ENCODE assay signal across 22 mouse cellular contexts in the genomic region with DNA sequence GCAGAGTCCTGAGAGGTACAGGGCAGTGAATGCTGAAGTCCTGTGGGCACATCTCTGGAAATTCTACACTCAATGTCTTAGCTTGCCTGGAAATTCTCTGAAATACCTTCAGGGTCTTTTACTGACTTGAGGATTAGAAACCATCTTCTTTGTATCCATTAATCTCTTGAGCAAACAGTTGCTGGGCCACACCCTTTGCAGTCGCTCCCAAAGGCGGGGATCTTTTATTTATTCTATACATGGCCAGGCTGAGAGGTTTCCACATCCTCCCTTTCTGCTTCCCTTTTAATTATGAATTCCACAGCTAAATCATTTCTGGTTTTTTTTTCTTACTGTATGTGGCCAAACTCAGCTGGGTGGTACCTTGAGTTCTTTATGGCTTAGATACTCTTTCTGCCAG. TPM values are rescaled to one million over a fixed set of nuclear protein-coding genes. Genes with fewer than 3 reads are reported as not detected.
DNase-seq lines count a peak whose midpoint lies in the region; ATAC-seq and TF ChIP-seq lines count a peak whose summit lies in the region.
"Had no signal": no experiment of that assay in that cellular context is flagged by ENCODE, and none has a peak within 500 bp of the region (broad histone marks: within the 10 kb centered on the region; RNA-seq: fewer than 3 reads in every experiment).

No protein-coding gene starts in this region.

- H3K9ac ChIP-seq in embryonic facial prominence, embryonic 14.5 days (ENCODE audit: low read depth, low read length) = no peak overlapping the region
- H3K9ac ChIP-seq in embryonic facial prominence, embryonic 15.5 days = no peak overlapping the region
- H3K9ac ChIP-seq in stomach, postnatal 0 days (ENCODE audit: low read length) = no peak overlapping the region
- H3K9ac ChIP-seq: forebrain, embryonic 13.5 days; heart, embryonic 12.5 days; hindbrain, embryonic 12.5 days had no signal

- intact Hi-C loops in heart, postnatal 36 days (cut with DNase I) = no loop called here

- TF ChIP-seq EP300 in stomach, postnatal 0 days (optimal IDR thresholded peaks at IDR 0.05) = no peak

- H3K4me2 ChIP-seq in embryonic facial prominence, embryonic 14.5 days (ENCODE audit: low read depth, low read length) = no peak overlapping the region
- H3K4me2 ChIP-seq in embryonic facial prominence, embryonic 15.5 days (replicated peaks) = no peak overlapping the region
- no peak overlapping the region for H3K4me2 ChIP-seq in stomach, postnatal 0 days (replicated peaks; ENCODE audit: low read depth)
- H3K4me2 ChIP-seq: forebrain, embryonic 13.5 days; heart, embryonic 12.5 days; hindbrain, embryonic 12.5 days had no signal

- DNase-seq in heart, embryonic 10.5 days (ENCODE audit: low spot score) = peak; percentile 7
- DNase-seq in heart, postnatal 36 days = no peak
- peak; percentile 56 for DNase-seq in embryonic facial prominence, embryonic 14.5 days (ENCODE audit: low spot score)
- peak; percentile 12 for DNase-seq in stomach, postnatal 0 days (ENCODE audit: low spot score)
- DNase-seq in kidney, postnatal 25 days = no peak
- DNase-seq: adrenal gland, adult 2 months; adrenal gland, postnatal 25 days; cerebellum, adult 18-20 months; cerebellum, adult 9-11 months; cerebellum, postnatal 36 days; gastrocnemius, postnatal 10 days; heart, adult 2 months; heart, postnatal 4 days had no signal

- H3K9me3 ChIP-seq in heart, embryonic 10.5 days = no peaks in the 10 kb centered on the region
- H3K9me3 ChIP-seq in embryonic facial prominence, embryonic 14.5 days (ENCODE audit: control insufficient read depth, low read length) = no peaks in the 10 kb centered on the region
- H3K9me3 ChIP-seq in embryonic facial prominence, embryonic 15.5 days (replicated peaks) = no peaks in the 10 kb centered on the region
- H3K9me3 ChIP-seq in stomach, postnatal 0 days (ENCODE audit: control insufficient read depth, low read length) = no peaks in the 10 kb centered on the region
- H3K9me3 ChIP-seq: forebrain, embryonic 13.5 days; heart, embryonic 12.5 days; hindbrain, embryonic 12.5 days had no signal

- no peak overlapping the region for H3K27ac ChIP-seq in heart, embryonic 10.5 days
- H3K27ac ChIP-seq in embryonic facial prominence, embryonic 14.5 days (replicated peaks; ENCODE audit: low read depth, low read length) = peak overlapping the region; percentile 58
- H3K27ac ChIP-seq in embryonic facial prominence, embryonic 15.5 days (replicated peaks) = peak overlapping the region; percentile 22; the same call in 1 of the 2 replicates
- H3K27ac ChIP-seq in stomach, postnatal 0 days (replicated peaks) = peak overlapping the region; percentile 70
- H3K27ac ChIP-seq: forebrain, embryonic 13.5 days; heart, adult 2 months; hindbrain, embryonic 12.5 days had no signal

- 79% methylated on average over 2 of the region's 2 CpGs for WGBS in heart, embryonic 10.5 days
- 60% methylated on average over 2 of the region's 2 CpGs for WGBS in embryonic facial prominence, embryonic 14.5 days
- 41% methylated on average over 2 of the region's 2 CpGs for WGBS in embryonic facial prominence, embryonic 15.5 days
- 11% methylated on average over 2 of the region's 2 CpGs for WGBS in stomach, postnatal 0 days

- H3K4me1 ChIP-seq in heart, embryonic 10.5 days = no peaks in the 10 kb centered on the region
- H3K4me1 ChIP-seq in embryonic facial prominence, embryonic 14.5 days (ENCODE audit: control insufficient read depth, insufficient read depth, low read length) = no peaks in the 10 kb centered on the region; the same call in 1 of the 2 replicates
- H3K4me1 ChIP-seq in embryonic facial prominence, embryonic 15.5 days = peaks cover 11% of the 10 kb centered on the region; the same call in 1 of the 2 replicates
- no peaks in the 10 kb centered on the region; the same call in 1 of the 2 replicates for H3K4me1 ChIP-seq in stomach, postnatal 0 days (replicated peaks; ENCODE audit: control insufficient read depth, insufficient read depth)
- H3K4me1 ChIP-seq: forebrain, embryonic 13.5 days; hindbrain, embryonic 12.5 days had no signal

- TF ChIP-seq CTCF in stomach, postnatal 0 days (IDR thresholded peaks at IDR 0.05; ENCODE audit: low read depth) = no peak

- H3K4me3 ChIP-seq in heart, embryonic 10.5 days = no peak overlapping the region
- H3K4me3 ChIP-seq in embryonic facial prominence, embryonic 14.5 days (ENCODE audit: low read depth, low read length) = no peak overlapping the region
- no peak overlapping the region for H3K4me3 ChIP-seq in embryonic facial prominence, embryonic 15.5 days (replicated peaks)
- H3K4me3 ChIP-seq in stomach, postnatal 0 days (ENCODE audit: low read depth, low read length) = no peak overlapping the region
- H3K4me3 ChIP-seq: forebrain, embryonic 13.5 days; heart, adult 2 months; heart, embryonic 12.5 days; hindbrain, embryonic 12.5 days had no signal

- no peaks in the 10 kb centered on the region for H3K36me3 ChIP-seq in heart, embryonic 10.5 days
- H3K36me3 ChIP-seq in embryonic facial prominence, embryonic 14.5 days (ENCODE audit: control insufficient read depth, insufficient read depth, low read length) = no peaks in the 10 kb centered on the region
- H3K36me3 ChIP-seq in embryonic facial prominence, embryonic 15.5 days = no peaks in the 10 kb centered on the region
- H3K36me3 ChIP-seq in stomach, postnatal 0 days (ENCODE audit: control insufficient read depth, insufficient read depth, low read length) = no peaks in the 10 kb centered on the region
- H3K36me3 ChIP-seq: heart, embryonic 12.5 days; hindbrain, embryonic 12.5 days had no signal

- peak; percentile 63 for ATAC-seq in embryonic facial prominence, embryonic 14.5 days (ENCODE audit: low read depth)
- ATAC-seq in embryonic facial prominence, embryonic 15.5 days (ENCODE audit: insufficient number of reproducible peaks, low FRiP score, low TSS enrichment, low read depth) = no peak
- peak; percentile 56; the same call in 1 of the 2 replicates for ATAC-seq in stomach, postnatal 0 days (ENCODE audit: low FRiP score, low TSS enrichment)
- ATAC-seq: forebrain, embryonic 13.5 days; hindbrain, embryonic 16.5 days; inflammation-experienced regulatory T-cells, adult 6 months had no signal

- H3K27me3 ChIP-seq in heart, embryonic 10.5 days (ENCODE audit: insufficient read depth, poor library complexity, severe bottlenecking) = no peaks in the 10 kb centered on the region
- H3K27me3 ChIP-seq in embryonic facial prominence, embryonic 14.5 days (replicated peaks; ENCODE audit: control insufficient read depth, insufficient read depth, low read length) = no peaks in the 10 kb centered on the region
- no peaks in the 10 kb centered on the region for H3K27me3 ChIP-seq in embryonic facial prominence, embryonic 15.5 days
- no peaks in the 10 kb centered on the region for H3K27me3 ChIP-seq in stomach, postnatal 0 days (ENCODE audit: control insufficient read depth, insufficient read depth, low read length)
- H3K27me3 ChIP-seq: forebrain, embryonic 13.5 days; heart, embryonic 12.5 days; hindbrain, embryonic 12.5 days had no signal

RNA-seq across cellular contexts. Expression of a gene that starts 37.4 kb away (rescaled TPM):
- not detected in 2 replicates for polyA plus RNA-seq in heart, embryonic 10.5 days (2016; fragmentation: Nextera tagmentation; extraction: Ambion mirVana)
- not detected for total RNA-seq in heart, postnatal 36 days (2021)
- not detected in 2 replicates for polyA plus RNA-seq in embryonic facial prominence, embryonic 14.5 days (2014; fragmentation: Nextera tagmentation; extraction: Ambion mirVana)
- not detected in 2 replicates for polyA plus RNA-seq in embryonic facial prominence, embryonic 15.5 days (2015; fragmentation: Nextera tagmentation; extraction: Ambion mirVana)
- polyA plus RNA-seq in stomach, postnatal 0 days (2015; fragmentation: Nextera tagmentation; extraction: Ambion mirVana) = not detected in 2 replicates
- total RNA-seq: adrenal gland, adult 2 months; adrenal gland, postnatal 25 days; ES-E14; gastrocnemius, postnatal 10 days; gastrocnemius, postnatal 4 days; heart, adult 2 months; heart, postnatal 4 days had no signal
- polyA plus RNA-seq: adrenal gland, adult 2 months; forebrain, embryonic 13.5 days; heart, adult 2 months; heart, embryonic 12.5 days; heart, embryonic 16.5 days; hindbrain, embryonic 12.5 days; hindbrain, embryonic 16.5 days; inflammation-experienced regulatory T-cells, adult 6 months had no signal

RNA-seq across cellular contexts. Expression of a gene that starts 52.5 kb away (rescaled TPM):
- 79.1 and 81.1 TPM in 2 replicates for polyA plus RNA-seq in heart, embryonic 10.5 days (2016; fragmentation: Nextera tagmentation; extraction: Ambion mirVana)
- total RNA-seq in heart, postnatal 36 days (2021) = 10 to 100 TPM; 19.3 to 26.7 TPM
- 72.2 and 77.3 TPM in 2 replicates for polyA plus RNA-seq in embryonic facial prominence, embryonic 14.5 days (2014; fragmentation: Nextera tagmentation; extraction: Ambion mirVana)
- 69.2 and 70.2 TPM in 2 replicates for polyA plus RNA-seq in embryonic facial prominence, embryonic 15.5 days (2015; fragmentation: Nextera tagmentation; extraction: Ambion mirVana)
- 58.2 and 63.1 TPM in 2 replicates for polyA plus RNA-seq in stomach, postnatal 0 days (2015; fragmentation: Nextera tagmentation; extraction: Ambion mirVana)

Comparison
In these comparisons a context has a peak if more than half of its experiments do, and no peak if none do; other contexts are left out.
1. DNase-seq: peak in heart, embryonic 10.5 days (single experiment), embryonic facial prominence, embryonic 14.5 days (single experiment) and stomach, postnatal 0 days (single experiment); none in heart, postnatal 36 days (0 of 2) and kidney, postnatal 25 days (0 of 2).